Mouse (Mus musculus) heart, postnatal 0 days (tissue): ENCODE results near the gene Slc44a1.

Experiments
- CTCF ChIP-seq: IDR thresholded peaks from 2 replicates; pipeline ENCODE4 v1.5.1; 2016; ENCODE audit warnings: antibody characterized with exemption, control low read depth, low read depth
- EP300 ChIP-seq: IDR thresholded peaks from 2 replicates; pipeline ENCODE4 v1.6.1; 2016; ENCODE audit warnings: antibody characterized with exemption, low read depth

DNA sequence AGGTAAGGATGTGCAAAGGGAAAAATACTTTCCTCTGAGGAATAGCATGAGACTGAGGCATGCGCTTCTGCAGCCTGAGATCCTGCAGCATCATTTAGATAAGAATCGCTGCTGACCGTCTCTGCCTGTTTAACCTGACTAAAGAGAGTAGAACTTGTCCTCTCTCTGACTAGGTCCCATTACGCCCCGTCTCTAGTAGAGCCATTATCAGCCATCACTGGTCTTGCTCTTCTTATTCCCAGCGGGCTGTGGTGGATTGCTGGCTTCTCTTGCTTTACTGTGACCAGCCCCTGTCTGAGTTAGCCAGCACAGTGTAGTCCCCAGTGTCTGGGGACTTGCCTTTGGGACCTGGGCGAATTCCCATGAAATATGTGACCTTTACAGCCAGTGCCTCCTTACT lies 50.2 kb downstream of the Slc44a1 start:
- TF ChIP-seq EP300: no peak
- TF ChIP-seq CTCF: no peak
